Mouse (Mus musculus) spleen, postnatal 14 days (tissue): ENCODE results near the gene Lysmd2.
"Not testable (repeated sequence)": the region's sequence is repeated elsewhere in the genome, so short reads cannot be mapped to it uniquely, and the experiment has no call there.

Source experiments
- DNase-seq, 2 experiments: peaks; one replicate each; pipeline ENCODE4 v3.0.0; 2021 to 2022; ENCODE audit warnings: low spot score in 2 of 2

Gene Lysmd2

GRCm38 (mm10) chr9:75625556-75626307 lies at the start of gene Lysmd2:
Lysmd2 (plus strand) TSS chr9:75625741.
- DNase-seq, result no peak

GRCm38 (mm10) chr9:75579321-75579720 lies 46.2 kb upstream of the Lysmd2 start:
- no peak for DNase-seq

GRCm38 (mm10) chr9:75581694-75582350 lies 43.7 kb upstream of the Lysmd2 start:
- no peak for DNase-seq

GRCm38 (mm10) chr9:75589850-75590790 lies 35.4 kb upstream of the Lysmd2 start:
- DNase-seq, result no peak

GRCm38 (mm10) chr9:75593481-75593880 lies 32.1 kb upstream of the Lysmd2 start:
- DNase-seq, result no peak

- no peak for DNase-seq
Observed at GRCm38 (mm10) chr9:75597036-75597435, 28.5 kb upstream of the Lysmd2 start.

GRCm38 (mm10) chr9:75597596-75597995 lies 27.9 kb upstream of the Lysmd2 start:
- DNase-seq, result no peak

- DNase-seq, result no peak
Observed at GRCm38 (mm10) chr9:75599191-75599841, 26.2 kb upstream of the Lysmd2 start.

GRCm38 (mm10) chr9:75600166-75600934 lies 25.2 kb upstream of the Lysmd2 start:
- no peak for DNase-seq

- DNase-seq, result no peak
Observed at GRCm38 (mm10) chr9:75601510-75601909, 24.0 kb upstream of the Lysmd2 start.

- no peak for DNase-seq
Observed at GRCm38 (mm10) chr9:75607496-75607895, 18.0 kb upstream of the Lysmd2 start.

- no peak for DNase-seq
Observed at GRCm38 (mm10) chr9:75609505-75609904, 16.0 kb upstream of the Lysmd2 start.

- DNase-seq, result no peak
Observed at GRCm38 (mm10) chr9:75609965-75610364, 15.6 kb upstream of the Lysmd2 start.

GRCm38 (mm10) chr9:75610571-75611493 lies 14.7 kb upstream of the Lysmd2 start, which contains the start of gene Tmod2:
Tmod2 (minus strand) TSS chr9:75611325.
- no peak for DNase-seq

GRCm38 (mm10) chr9:75616560-75616959 lies 9.0 kb upstream of the Lysmd2 start:
- DNase-seq, result no peak

GRCm38 (mm10) chr9:75618836-75619400 lies 6.6 kb upstream of the Lysmd2 start:
- no peak for DNase-seq

GRCm38 (mm10) chr9:75619761-75620160 lies 5.8 kb upstream of the Lysmd2 start:
- DNase-seq, result not testable (repeated sequence)

- no peak for DNase-seq
Observed at GRCm38 (mm10) chr9:75621428-75621827, 4.1 kb upstream of the Lysmd2 start.

- DNase-seq, result no peak
Observed at GRCm38 (mm10) chr9:75624983-75625555, 472 bp upstream of the Lysmd2 start.
